Mouse (Mus musculus) layer of hippocampus, postnatal 10 days (tissue): ENCODE data around the gene Sbk2. TPM values are rescaled to one million over a fixed set of nuclear protein-coding genes. Genes with fewer than 3 reads are reported as not detected.

Experiments used
- DNase-seq, 2 experiments: peaks; one replicate each; pipeline ENCODE4 v3.0.0; 2021; ENCODE audit warnings: low spot score in 2 of 2
- total RNA-seq, 2 experiments: library from RNA; stranded (reverse); gene quantifications; 2 replicates each; pipeline ENCODE4 v1.2.3; 2021

The Sbk2 gene
- total RNA-seq, 2 experiments from 2014 or later, result not detected

GRCm38 (mm10) chr7:4953815-4954445, 10.3 kb downstream of the Sbk2 start:
- peak in 1 of 2 experiments; percentile 31 for DNase-seq

- no peak for DNase-seq
Measured at GRCm38 (mm10) chr7:4950561-4951342, 13.5 kb downstream of the Sbk2 start.

GRCm38 (mm10) chr7:4948386-4948785, 15.8 kb downstream of the Sbk2 start:
- DNase-seq, result no peak

GRCm38 (mm10) chr7:4947855-4948254, 16.4 kb downstream of the Sbk2 start:
- no peak for DNase-seq

- DNase-seq, result peak; percentile 94 to 95
Measured at GRCm38 (mm10) chr7:4943223-4943815, 20.9 kb downstream of the Sbk2 start.

GRCm38 (mm10) chr7:4942673-4943072, 21.5 kb downstream of the Sbk2 start:
- DNase-seq, result no peak

GRCm38 (mm10) chr7:4940068-4940479, 24.1 kb downstream of the Sbk2 start:
- DNase-seq, result peak; percentile 84 to 86

- peak; percentile 65 to 77 for DNase-seq
Measured at GRCm38 (mm10) chr7:4938456-4938855, 25.8 kb downstream of the Sbk2 start.

GRCm38 (mm10) chr7:4937392-4937791, 26.8 kb downstream of the Sbk2 start:
- DNase-seq, result no peak

- no peak for DNase-seq
Measured at GRCm38 (mm10) chr7:4936832-4937231, 27.4 kb downstream of the Sbk2 start.

GRCm38 (mm10) chr7:4934160-4934914, 29.9 kb downstream of the Sbk2 start:
- no peak for DNase-seq

GRCm38 (mm10) chr7:4933103-4933502, 31.1 kb downstream of the Sbk2 start:
- no peak for DNase-seq

- no peak for DNase-seq
Measured at GRCm38 (mm10) chr7:4928323-4928722, 35.9 kb downstream of the Sbk2 start.

- DNase-seq, result no peak
Measured at GRCm38 (mm10) chr7:4927711-4928110, 36.5 kb downstream of the Sbk2 start.

- DNase-seq, result no peak
Measured at GRCm38 (mm10) chr7:4926849-4927248, 37.4 kb downstream of the Sbk2 start.

- no peak for DNase-seq
Measured at GRCm38 (mm10) chr7:4925441-4926381, 38.5 kb downstream of the Sbk2 start, which contains the start of gene Ssc5d. Gene Ssc5d (plus strand): TSS chr7:4925785.

GRCm38 (mm10) chr7:4924891-4925301, 39.3 kb downstream of the Sbk2 start:
- no peak for DNase-seq

- DNase-seq, result no peak
Measured at GRCm38 (mm10) chr7:4924483-4924882, 39.7 kb downstream of the Sbk2 start.

- DNase-seq, result peak; percentile 65 to 75
Measured at GRCm38 (mm10) chr7:4923586-4924364, 40.4 kb downstream of the Sbk2 start.
